Mouse (Mus musculus) lung, postnatal 14 days (tissue): ENCODE measurements around the gene Grk3.

Experiments used
- DNase-seq: peaks from one replicate; pipeline ENCODE4 v3.0.0; 2021

Grk3 gene

DNA sequence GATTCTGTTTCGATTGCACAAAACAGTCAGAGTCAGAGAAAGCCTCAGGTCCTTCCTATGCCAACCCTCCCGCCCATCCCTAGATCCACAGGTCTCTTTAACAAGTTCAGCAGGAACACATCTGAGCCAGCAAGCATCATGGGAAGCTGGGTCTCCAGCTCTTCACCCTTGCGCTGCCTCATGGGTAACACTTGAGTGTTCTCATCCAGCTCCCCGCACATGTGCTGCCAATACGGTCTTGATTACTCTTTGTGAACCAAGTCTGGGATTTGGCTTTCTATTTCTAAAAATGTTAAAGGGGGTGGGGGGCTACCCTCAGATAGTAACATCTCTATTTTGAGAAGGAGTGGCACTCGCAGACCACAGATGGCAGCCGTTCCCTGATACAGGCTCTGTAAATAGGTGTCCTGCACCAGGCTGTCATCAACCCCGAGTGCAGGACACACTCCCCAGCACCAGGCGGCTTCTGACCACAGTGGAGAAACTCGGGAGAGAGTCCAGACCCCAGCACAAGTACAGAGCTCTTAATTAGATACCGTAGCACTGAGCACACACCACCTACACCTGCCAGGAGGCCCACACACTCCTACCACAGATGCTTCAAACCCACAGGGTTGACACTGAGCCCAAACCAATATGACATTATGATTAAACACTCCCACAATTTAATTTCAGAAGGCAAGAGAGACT, 82.6 kb downstream of the Grk3 start:
- no peak for DNase-seq

DNA sequence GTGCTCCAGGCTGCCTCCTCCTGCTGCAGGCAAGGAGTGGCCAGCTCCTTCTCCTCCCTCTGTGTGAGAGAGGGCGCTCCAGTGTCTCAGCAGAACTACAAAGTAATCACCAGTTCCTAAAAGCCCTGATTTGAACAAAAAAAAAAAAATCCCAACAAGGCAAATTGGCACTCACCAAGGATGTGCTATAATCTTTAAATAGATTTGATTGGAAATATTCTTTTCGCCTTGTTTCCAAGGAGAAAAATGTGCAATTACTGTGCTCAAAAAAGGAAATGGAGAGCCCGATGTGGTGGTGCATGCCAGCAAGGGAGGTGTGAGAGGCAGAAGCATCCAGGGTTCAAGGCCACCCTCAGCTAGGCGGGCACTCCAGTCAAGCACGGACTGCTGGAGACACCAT, 83.7 kb downstream of the Grk3 start:
- DNase-seq: no peak

DNA sequence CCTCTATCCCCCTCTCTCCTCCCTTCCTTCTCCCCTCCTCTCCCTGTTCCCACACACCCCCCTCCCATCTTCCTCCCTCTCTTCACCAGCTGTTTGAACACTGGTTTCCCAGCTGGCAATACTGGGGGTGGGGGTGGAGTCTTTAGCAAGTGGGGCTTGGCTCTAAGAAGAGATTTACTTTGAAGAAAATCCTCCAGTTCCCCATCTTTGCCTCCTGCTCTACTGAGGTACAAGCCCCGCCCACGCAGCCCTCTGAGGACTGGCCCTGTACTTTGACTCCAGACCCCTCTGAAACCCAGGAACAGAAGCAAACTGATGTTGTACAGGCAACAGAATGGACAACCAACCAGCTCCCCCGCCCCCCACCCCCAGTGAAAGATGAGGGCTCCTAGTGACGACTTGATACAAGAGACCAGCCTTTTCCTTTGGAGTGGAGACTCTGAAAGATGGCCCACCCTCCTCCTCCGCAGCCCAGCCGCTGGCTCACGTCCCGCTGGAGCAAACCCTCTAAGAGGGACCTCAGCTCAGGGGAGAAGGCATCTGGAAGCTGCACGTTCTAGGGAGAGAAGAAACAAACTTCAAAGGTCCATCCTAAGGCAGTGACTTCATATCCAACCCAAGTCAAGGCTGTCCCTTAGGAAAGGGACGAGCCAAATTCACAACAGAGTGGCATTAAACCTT, 87.2 kb downstream of the Grk3 start:
- DNase-seq: no peak

DNA sequence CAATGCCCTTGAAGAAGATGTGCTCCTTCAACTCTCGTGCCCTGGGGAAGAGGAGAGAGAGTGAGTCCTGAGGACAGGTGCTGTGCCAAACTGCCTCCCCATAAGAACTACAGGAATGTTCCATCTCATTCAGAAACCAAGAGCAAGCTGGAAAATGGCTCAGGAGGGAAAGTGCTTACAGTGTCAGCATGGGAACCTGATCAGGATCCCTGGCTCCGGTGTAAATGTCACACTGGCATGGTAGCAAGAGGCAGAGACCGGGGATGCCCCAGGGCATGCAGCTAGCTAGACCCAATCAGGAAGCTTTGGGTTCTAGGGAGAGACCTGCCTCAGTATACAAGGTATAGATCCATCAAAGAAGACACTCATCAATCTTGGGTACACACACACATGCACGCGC, 90.2 kb downstream of the Grk3 start:
- DNase-seq: no peak

DNA sequence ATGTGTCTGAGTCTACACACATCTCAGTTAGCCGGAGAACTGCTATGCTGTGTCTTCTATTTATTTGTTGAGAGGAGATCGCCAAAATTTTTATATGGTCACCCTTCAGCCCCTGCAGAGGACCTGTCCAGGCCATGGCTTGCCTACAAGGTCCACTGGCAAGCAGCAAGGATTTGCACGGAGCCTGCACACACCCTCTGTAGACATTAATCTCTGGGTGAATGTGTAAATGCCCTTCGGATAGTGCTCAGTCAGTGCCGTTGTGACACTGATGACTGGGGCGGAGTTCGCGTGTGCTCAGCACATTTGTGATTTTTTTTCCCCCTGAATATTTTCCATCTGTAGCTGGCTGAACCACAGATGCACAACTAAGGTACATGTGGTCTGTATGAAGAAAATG, 90.8 kb downstream of the Grk3 start:
- DNase-seq: no peak

DNA sequence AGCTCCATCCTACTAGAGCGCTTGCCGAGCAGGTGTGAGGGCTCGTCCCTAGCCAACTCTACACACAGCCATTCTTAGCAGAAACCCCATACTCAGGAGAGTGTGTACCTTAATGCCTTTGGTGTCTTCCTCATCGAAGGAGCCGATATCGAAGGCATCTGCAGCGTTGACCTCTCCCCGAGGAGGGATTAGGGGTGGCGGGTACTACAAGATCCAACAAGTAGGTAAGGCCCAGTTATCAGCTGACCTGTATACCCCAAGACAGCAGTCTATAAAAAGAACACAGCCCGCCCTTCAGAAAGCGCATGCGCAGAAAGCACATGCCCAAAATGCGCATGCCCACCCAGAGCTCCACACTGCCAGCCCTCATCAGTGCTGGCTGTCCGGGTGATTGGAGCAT, 91.8 kb downstream of the Grk3 start:
- DNase-seq: no peak

DNA sequence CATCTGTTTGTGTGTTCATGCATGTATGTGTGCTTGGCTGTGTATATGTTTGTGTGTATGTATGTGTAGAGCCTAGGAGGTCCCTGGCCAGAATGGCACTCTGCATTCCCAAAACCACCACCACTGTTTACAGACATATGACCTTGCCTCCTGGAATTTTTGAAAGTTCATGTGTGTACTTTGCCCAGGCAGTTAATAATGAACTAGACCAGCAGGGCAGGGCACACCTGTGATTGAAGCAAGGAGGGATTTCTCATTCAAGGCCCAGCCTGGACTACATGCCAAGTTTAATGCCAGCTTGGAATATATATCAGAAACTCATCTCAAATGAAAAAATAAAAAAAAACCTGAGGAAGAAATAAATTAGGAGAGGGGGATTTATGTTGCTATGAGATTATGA, 93.7 kb downstream of the Grk3 start:
- DNase-seq: no peak

DNA sequence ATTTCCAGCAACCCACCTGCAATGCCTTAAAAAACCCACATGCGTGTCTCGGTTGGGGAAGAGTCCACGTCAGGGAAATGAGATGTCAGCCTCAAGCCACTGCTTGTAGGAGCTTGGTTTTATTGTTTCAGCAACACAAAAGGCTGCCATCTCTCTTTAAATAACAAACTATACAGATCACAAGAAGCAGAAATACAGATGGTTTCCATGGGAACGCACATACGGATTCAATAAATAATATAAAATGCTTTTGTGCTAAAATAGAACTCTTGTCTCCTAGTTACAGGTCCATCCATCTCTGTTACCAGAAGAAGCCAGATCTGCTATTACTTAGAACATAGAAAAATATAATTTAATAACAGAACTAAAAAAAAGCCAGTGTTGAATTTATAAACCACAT, 105.2 kb downstream of the Grk3 start:
- DNase-seq: no peak

DNA sequence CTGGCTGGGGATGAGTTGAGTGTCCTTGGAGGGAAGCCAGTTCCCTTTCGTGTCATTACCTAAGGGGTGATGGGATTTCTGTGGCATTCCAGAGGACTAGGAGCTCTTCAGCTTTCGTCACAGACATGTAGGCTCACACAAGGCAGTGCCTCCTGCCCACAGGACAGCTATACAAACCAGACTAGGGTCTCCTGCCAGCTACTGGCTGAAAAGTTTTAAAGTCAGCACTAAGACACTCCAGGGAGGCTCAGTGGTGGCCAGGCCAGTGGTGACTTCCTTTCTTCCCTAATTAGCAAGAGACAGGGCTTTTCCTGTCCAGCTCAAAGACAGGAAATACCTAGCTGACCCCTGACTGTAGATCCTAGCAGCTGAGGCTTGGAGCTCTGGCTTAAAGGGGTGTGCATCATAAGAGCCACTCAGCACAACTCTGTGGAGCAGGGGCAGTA, 107.4 kb downstream of the Grk3 start:
- DNase-seq: no peak

DNA sequence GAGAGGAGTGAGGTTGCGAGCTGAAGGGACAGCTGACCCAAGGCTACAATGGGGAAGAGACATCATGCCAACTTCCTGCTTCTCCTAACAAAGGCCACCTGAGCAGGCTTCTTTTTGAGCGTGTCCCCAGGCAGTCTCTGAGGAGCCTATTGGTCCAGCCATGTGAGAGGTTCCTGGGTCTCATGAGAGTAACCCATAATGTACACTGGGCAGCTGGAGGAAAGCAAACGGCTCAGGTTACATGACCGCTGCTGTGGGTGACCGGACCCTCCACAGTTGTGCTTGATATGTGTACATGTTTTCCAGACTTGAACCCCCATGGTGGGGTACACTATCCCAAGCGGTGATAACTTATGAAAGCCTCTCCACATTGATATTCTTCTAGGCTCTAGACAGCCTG, 108.1 kb downstream of the Grk3 start:
- DNase-seq: no peak

DNA sequence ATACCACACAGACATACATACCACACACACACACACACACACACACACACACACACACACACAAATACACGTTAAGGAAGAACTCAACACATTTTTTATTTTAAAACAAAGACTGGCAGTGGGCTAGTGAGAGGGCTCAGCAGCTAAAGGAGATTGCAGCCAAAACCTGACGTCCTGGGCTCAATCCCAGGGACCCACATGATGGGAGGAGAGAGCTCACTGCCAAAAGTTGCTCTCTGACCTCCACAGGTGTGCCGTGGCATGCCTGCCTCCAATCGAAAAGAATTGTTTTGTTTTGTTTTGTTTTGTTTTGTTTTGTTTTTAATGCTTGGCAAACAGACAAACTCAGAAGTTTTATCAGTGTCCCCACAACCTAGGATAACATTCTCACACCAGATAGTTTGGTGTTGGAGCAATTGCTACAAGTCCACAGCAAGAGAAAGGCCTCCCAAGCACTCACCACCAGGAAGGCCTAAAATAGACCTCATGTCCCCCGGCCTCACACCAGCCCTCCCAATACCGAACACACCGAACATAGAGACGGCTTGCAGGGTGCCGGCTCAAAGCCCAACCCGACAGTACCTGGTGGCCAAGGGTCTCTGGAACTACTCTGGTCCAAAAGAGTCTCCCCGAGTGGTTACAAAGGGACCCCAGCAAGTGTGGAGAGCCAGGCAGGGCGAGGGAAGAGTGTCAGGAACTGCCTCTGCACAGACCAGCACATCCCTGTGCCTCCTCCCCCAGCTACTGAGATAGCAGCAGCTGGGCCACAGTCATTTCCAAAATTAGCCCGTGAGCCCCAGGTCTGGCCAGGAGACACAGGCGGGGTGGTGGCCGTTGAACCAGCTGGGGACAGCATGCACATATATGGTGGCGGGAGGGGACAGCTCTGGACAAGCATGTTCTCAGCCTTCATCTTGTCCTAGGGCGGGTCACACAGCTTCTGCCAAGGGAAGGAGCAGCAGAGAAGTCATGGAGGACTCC, 119.6 kb downstream of the Grk3 start, which contains the start of gene Myo18b:
Gene Myo18b, minus strand, starts transcription at position 689 of the 981 bp plus-strand sequence.
- DNase-seq: no peak

DNA sequence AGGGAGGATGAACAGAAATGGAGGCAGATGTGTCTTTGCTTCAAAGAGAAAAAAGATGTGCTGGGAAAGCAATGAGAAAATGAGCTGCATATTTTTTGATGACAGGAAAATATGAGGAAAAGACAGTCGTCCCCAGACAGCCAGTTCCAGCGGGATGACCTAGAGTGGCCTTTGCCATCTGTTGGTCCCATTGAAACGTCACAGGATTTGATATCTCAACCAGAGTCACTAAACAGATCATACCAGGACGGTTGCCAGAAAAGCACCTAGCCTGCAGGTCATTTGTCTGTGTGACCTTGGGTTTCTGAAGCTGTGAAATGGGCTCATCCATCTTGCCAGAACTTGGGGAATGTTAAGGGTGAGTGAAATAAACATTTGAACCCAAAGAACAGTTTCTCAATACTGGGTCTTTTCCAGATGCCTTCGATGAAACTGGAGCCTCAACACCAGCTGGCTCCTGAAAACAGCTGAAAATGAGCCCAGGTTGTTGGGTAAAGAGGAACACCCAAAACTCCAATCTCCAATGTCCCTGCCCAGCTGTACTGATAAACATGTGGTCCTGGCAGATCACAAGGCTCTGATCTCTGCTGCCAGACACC, 122.0 kb downstream of the Grk3 start:
- no peak for DNase-seq

DNA sequence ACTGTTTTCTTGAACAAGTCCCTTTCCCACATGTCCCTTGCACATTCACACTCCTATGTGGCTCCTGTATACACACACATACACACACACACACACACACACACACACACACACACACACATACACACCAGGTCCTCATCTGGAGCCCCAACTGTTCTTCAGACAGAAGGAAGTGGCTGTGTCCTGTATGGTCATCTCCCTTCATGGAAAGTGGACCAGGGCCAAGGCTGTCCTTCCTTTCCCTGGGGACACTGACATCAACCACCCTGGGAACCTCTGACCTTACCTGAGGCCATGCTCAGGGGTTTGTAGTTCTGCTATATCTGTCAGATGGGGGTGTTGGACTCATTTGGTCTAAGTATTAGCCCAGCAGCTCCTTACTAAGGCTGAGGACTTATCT, 123.2 kb downstream of the Grk3 start:
- no peak for DNase-seq

DNA sequence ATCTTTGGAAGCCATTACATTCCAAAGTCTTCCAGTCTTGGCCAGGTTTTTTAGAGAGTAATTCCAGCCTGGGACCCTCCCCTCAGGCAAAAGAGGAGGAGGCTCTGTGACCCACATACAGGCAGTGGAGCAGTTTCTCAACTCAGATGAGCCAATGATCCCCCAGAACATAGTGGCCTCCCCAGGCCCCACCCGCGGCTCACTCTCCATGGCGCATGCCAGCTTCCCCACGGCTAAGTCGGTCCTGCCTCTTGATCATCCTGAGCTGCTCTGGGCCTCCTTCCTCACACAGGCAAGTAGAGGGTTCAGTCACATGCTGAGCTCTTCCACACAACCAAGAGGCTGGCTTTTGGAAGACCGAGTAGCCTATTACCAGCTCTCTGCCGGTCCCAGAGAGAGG, 126.9 kb downstream of the Grk3 start:
- no peak for DNase-seq

DNA sequence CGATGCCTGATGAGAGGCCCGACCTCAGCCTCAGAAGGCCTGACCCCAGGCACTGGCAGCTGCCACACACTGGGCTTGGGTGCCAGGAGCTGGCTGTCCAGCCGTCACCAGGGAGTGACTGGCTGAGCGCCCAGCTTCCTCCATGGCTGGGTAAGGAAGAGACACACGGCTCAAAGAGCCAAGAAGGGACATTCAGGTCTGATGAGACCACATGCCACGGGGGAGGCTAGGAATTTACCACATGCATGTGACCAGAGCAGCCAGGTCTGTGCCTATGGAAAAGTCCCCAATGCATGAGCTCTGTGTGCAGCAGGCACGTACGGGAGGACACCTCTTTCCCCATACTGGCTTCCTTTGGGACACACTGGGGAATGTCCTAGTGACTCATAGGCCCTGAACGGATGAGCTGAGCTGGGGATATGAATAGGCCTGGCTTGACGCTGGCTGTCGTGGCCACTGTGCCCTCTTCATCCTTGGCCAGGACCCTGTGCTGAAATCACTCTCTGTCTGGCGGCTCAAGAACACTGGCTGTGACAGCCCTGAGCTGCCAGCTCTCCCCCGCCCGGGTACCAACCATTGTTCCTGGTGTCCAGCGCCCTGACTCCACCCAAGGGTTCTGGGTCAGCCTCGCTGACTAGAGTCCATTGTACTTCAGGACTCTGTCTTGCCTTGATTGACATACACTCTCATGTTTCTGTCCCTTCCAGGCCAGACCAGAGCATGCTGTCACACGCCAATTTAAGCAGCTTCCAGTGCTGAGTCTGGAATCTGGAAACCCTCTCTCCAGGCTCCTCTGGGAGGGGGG, 128.7 kb downstream of the Grk3 start:
- peak; percentile 44 for DNase-seq

DNA sequence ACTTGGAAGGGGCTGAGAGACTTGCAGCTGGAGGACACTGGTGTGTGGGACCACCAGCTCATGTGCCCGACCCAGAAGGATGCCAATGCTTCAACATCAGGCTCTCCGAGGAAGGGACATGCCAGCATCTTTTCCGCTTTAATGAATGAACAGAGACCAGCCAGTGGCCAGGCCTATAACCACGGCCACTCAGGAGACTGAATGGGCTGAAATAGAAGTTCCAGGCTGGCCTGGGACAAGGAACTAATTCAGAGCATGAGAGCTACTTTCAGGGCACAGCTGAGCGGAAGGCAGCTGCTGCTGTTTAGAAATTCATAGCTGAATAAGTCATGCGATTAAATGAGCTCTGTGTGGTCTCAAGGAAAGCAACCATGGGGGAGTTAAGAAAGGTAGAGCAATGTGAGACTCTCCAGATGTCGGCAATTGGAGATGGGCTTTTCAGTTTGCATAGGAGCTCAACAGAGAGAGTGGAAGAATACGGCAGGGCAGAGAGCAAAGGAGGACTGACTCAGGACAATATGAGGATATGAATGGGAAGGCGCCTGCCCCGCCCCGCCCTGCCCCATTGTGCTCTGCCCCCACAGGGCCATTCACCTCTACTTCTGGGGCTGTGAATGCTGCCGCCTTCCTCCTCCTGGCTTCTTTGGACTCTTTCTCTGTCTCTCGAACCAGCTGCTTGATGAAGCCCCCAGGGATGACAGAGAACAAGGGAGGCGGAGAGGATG, 138.0 kb downstream of the Grk3 start:
- no peak for DNase-seq

DNA sequence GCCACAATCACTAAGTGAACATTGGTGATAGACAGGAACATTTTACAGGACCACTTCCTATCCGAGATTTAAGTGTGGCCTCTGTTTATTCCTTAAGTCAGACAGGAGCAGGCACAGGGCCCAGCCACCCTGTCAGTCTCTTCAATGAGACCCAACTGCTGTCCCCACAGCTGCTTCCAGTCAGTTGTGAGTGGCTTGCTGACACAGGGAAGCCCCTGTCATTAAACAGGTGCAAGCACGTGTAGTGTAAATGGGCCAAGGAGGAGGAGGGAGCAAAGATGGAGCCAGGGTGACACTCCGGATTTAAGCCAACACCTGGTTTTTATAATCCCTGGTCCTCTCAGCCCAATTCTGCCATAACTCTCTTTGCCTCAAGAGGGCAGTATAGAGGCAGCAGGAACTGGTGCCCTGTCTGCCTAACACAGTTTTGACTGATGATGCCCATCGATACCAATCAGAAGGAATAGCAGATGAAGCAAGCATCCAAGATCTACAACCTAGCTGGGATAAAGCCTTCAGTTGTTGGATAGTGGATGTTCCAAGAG, 138.7 kb downstream of the Grk3 start:
- DNase-seq: peak; percentile 64

DNA sequence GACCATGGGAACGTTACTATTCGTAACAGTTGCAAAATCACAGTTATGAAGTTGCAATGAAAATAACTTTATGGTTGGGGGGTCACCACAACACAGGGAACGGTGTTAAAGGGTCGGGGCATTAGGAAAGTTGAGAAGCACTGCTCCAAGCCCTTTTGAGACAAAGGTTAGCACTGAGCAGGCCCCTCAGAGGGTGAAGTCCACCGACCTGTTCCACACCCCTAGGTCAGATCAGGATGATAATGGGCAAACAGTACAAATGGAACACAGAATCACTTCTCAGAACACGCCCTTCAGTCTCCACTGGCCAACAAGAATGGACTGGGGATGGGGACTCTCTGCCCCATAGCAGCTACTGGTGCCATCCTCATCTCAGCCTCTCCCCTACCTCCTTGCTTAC, 142.6 kb downstream of the Grk3 start:
- no peak for DNase-seq

DNA sequence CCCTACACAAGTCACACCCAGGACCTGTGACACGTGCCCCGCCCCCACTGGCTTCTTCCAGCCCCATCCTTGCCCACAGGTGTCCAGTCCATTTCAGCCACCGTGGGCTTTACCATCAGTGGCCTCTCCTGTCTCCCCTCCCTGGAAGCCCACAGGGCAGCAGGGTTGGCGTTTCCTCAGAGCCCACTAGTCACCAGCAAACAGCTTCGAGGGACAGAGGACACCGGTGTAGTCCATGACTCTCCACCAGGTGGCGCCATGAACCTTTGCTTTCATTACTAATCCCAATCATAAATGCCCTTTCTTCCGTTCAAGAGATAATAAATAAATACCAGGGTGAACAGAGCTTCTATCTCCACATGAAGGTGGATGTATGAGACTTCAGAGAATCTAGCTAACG, 144.9 kb downstream of the Grk3 start:
- peak; percentile 86 for DNase-seq

DNA sequence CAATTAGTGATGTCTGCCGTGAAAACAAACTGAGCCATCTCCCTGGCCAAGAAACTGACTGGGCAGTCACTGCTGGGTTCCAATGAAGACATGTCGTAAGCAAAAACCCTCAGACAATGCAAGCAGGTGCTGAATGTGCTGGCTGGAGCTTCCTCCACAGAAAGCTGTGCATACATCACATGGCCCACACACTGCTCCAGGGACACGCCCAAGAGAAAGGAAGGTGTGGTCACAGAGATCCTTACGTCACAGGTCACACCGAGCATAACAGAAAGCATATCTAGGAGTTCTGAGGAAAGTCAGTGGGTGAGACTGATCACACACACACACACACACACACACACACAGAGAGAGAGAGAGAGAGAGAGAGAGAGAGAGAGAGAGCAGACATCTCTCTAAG, 147.0 kb downstream of the Grk3 start:
- no peak for DNase-seq

DNA sequence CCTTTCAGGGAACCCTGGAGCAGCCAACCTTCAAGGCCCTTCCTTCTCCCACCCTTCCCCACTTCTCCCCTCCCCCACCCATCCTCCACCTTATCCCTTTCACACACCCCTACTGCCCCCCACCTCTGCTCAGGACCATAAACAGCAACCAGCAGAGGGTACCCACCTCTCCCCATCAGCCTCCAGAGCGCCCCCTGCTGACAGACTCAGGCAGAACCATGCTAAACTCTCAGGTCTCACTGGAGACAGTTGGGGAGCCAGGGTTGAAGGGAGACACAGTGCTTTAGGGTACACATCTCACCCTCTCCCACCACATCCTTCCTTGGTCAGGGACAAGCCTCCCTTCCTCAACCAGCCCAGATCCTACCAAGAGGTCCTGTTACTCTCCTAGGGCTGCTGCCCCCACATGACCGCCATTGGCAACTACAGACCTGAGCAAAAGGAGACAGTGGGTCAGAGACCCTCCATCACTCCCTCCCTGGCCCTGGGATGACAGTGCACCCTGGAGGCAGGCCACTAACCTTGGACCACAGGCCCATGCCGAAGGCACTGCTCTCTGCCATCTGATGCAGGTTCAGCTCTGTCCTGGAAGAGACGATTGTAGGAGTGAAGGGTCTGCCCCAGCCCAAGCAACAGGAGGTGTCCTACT, 150.7 kb downstream of the Grk3 start:
- DNase-seq: peak; percentile 69
